Mouse (Mus musculus) forebrain, embryonic 16.5 days (tissue): ENCODE data around the gene Abcc5. TPM values are rescaled to one million over a fixed set of nuclear protein-coding genes. Genes with fewer than 3 reads are reported as not detected.

ENCODE experiments used
- ATAC-seq: fragments of 200-750 bp; cut with Nextera tagmentation; 2 replicates; pipeline ENCODE4 v1.8.0; 2017; ENCODE audit warnings: mild to moderate bottlenecking, moderate library complexity
- H3K27ac ChIP-seq: fragments of 300-500 bp; sonication (generic); 2 replicates; pipeline ENCODE4 v1.5.1; 2014; ENCODE audit warnings: low read length, control low read depth
- H3K27me3 ChIP-seq: fragments of 300-500 bp; sonication (generic); replicated peaks from 2 replicates; pipeline ENCODE4 v1.6.1; 2014; ENCODE audit warnings: low read length; ENCODE audit not compliant: control insufficient read depth, insufficient read depth
- H3K36me3 ChIP-seq: fragments of 300-500 bp; sonication (generic); 2 replicates; pipeline ENCODE4 v1.6.1; 2014; ENCODE audit not compliant: control insufficient read depth, insufficient read depth
- H3K4me1 ChIP-seq: fragments of 300-500 bp; sonication (generic); replicated peaks from 2 replicates; pipeline ENCODE4 v1.6.1; 2014; ENCODE audit warnings: low read length; ENCODE audit not compliant: control insufficient read depth, insufficient read depth
- H3K4me2 ChIP-seq: fragments of 300-500 bp; sonication (generic); 2 replicates; pipeline ENCODE4 v1.6.1; 2014; ENCODE audit warnings: mild to moderate bottlenecking, low read length, control low read depth
- H3K4me3 ChIP-seq: fragments of 300-500 bp; sonication (generic); replicated peaks from 2 replicates; pipeline ENCODE4 v1.5.1; 2014; ENCODE audit warnings: mild to moderate bottlenecking, low read length, control low read depth
- H3K9ac ChIP-seq: fragments of 300-500 bp; sonication (generic); replicated peaks from 2 replicates; pipeline ENCODE4 v1.6.1; 2014; ENCODE audit warnings: low read depth, low read length, control low read depth
- H3K9me3 ChIP-seq: fragments of 300-500 bp; sonication (generic); 2 replicates; pipeline ENCODE4 v1.6.1; 2016; ENCODE audit warnings: low read length; ENCODE audit not compliant: control insufficient read depth
- WGBS: fragments of 180-500 bp; shearing (Covaris S2); extraction: QIAGEN DNeasy Blood & Tissue Kit; methylation state at CpG from one replicate; pipeline ENCODE4 v1.1.7; 2014; 5-methylcytosine and 5-hydroxymethylcytosine counted together
- polyA plus RNA-seq: library from polyadenylated mRNA; unstranded; fragments of >200 nt; fragmentation: Nextera tagmentation; extraction: Ambion mirVana; gene quantifications from 2 replicates; pipeline ENCODE4 v1.2.1, GENCODE M21; 2015

Gene Abcc5
- polyA plus RNA-seq, 1 experiment from 2014 or later = 185 TPM

GRCm38 (mm10) chr16:20345464-20345863 is 80.7 kb downstream of the Abcc5 start:
- ATAC-seq = no peak
- H3K9ac ChIP-seq = no peak overlapping the region
- H3K36me3 ChIP-seq = peaks cover 25% of the 10 kb centered on the region
- H3K4me2 ChIP-seq = no peak overlapping the region
- 93% methylated on average over 1 of the region's 1 CpGs for WGBS
- H3K9me3 ChIP-seq = no peaks in the 10 kb centered on the region
- no peaks in the 10 kb centered on the region for H3K27me3 ChIP-seq
- no peaks in the 10 kb centered on the region for H3K4me1 ChIP-seq
- no peak overlapping the region for H3K27ac ChIP-seq
- no peak overlapping the region for H3K4me3 ChIP-seq

- Histone ChIP-seq H3K27ac (no peak overlapping the region), H3K4me2 (no peak overlapping the region), H3K9ac (no peak overlapping the region), H3K27me3 (no peaks in the 10 kb centered on the region), H3K9me3 (no peaks in the 10 kb centered on the region), H3K4me3 (no peak overlapping the region), H3K36me3 (peaks cover 41% of the 10 kb centered on the region), H3K4me1 (no peaks in the 10 kb centered on the region)
- no peak for ATAC-seq
- 97% methylated on average over 3 of the region's 3 CpGs for WGBS
Measured at GRCm38 (mm10) chr16:20338616-20339015, 87.6 kb downstream of the Abcc5 start.

GRCm38 (mm10) chr16:20334918-20335317 is 91.3 kb downstream of the Abcc5 start:
- Histone ChIP-seq H3K4me2 (no peak overlapping the region), H3K27ac (no peak overlapping the region), H3K27me3 (no peaks in the 10 kb centered on the region), H3K4me3 (no peak overlapping the region), H3K9ac (no peak overlapping the region), H3K36me3 (peaks cover 49% of the 10 kb centered on the region), H3K4me1 (no peaks in the 10 kb centered on the region), H3K9me3 (no peaks in the 10 kb centered on the region)
- WGBS = 94% methylated on average over 8 of the region's 8 CpGs
- no peak for ATAC-seq

GRCm38 (mm10) chr16:20328306-20328705 is 97.9 kb downstream of the Abcc5 start:
- H3K36me3 ChIP-seq = peaks cover 24% of the 10 kb centered on the region
- H3K27ac ChIP-seq = no peak overlapping the region
- no peak overlapping the region for H3K4me2 ChIP-seq
- H3K9ac ChIP-seq = no peak overlapping the region
- H3K9me3 ChIP-seq = no peaks in the 10 kb centered on the region
- H3K4me1 ChIP-seq = no peaks in the 10 kb centered on the region
- H3K4me3 ChIP-seq = no peak overlapping the region
- 91% methylated on average over 5 of the region's 5 CpGs for WGBS
- ATAC-seq = no peak
- no peaks in the 10 kb centered on the region for H3K27me3 ChIP-seq

- H3K4me2 ChIP-seq = no peak within 1 kb of the TSS
- no peak within 1 kb of the TSS for H3K4me3 ChIP-seq
- no peaks in the 10 kb centered on the region for H3K4me1 ChIP-seq
- no peaks in the 10 kb centered on the region for H3K27me3 ChIP-seq
- no peak within 1 kb of the TSS for H3K9ac ChIP-seq
- ATAC-seq = no peak
- peaks cover 10% of the 10 kb centered on the region for H3K36me3 ChIP-seq
- WGBS = 61% methylated on average over 5 of the region's 5 CpGs
- no peaks in the 10 kb centered on the region for H3K9me3 ChIP-seq
- no peak within 1 kb of the TSS for H3K27ac ChIP-seq
Measured at GRCm38 (mm10) chr16:20325286-20325685, 100.9 kb downstream of the Abcc5 start, which contains the start of gene Cyp2ab1. Gene Cyp2ab1, minus strand, starts transcription at chr16:20325404.

- H3K4me1 ChIP-seq = no peaks in the 10 kb centered on the region
- H3K9me3 ChIP-seq = no peaks in the 10 kb centered on the region
- H3K4me2 ChIP-seq = no peak overlapping the region
- H3K27me3 ChIP-seq = no peaks in the 10 kb centered on the region
- peaks cover 2% of the 10 kb centered on the region; the same call in 1 of the 2 replicates for H3K36me3 ChIP-seq
- H3K4me3 ChIP-seq = no peak overlapping the region
- H3K9ac ChIP-seq = no peak overlapping the region
- no peak overlapping the region for H3K27ac ChIP-seq
- ATAC-seq = no peak
- WGBS = 80% methylated on average over 5 of the region's 5 CpGs
Measured at GRCm38 (mm10) chr16:20323907-20324306, 102.3 kb downstream of the Abcc5 start.

- Histone ChIP-seq H3K27me3 (no peaks in the 10 kb centered on the region), H3K27ac (no peak overlapping the region), H3K4me1 (no peaks in the 10 kb centered on the region), H3K9me3 (no peaks in the 10 kb centered on the region), H3K36me3 (no peaks in the 10 kb centered on the region), H3K4me3 (no peak overlapping the region), H3K9ac (no peak overlapping the region), H3K4me2 (no peak overlapping the region)
- ATAC-seq = no peak
- 93% methylated on average over 4 of the region's 4 CpGs for WGBS
Measured at GRCm38 (mm10) chr16:20322274-20322673, 103.9 kb downstream of the Abcc5 start.

GRCm38 (mm10) chr16:20316770-20317169 is 109.4 kb downstream of the Abcc5 start:
- 94% methylated on average over 5 of the region's 6 CpGs for WGBS
- no peak for ATAC-seq
- Histone ChIP-seq H3K36me3 (no peaks in the 10 kb centered on the region), H3K4me3 (no peak overlapping the region), H3K27me3 (no peaks in the 10 kb centered on the region), H3K9ac (no peak overlapping the region), H3K4me2 (no peak overlapping the region), H3K27ac (no peak overlapping the region), H3K4me1 (no peaks in the 10 kb centered on the region), H3K9me3 (no peaks in the 10 kb centered on the region)

GRCm38 (mm10) chr16:20315266-20315665 is 110.9 kb downstream of the Abcc5 start:
- 84% methylated on average over 4 of the region's 4 CpGs for WGBS
- Histone ChIP-seq H3K9ac (no peak overlapping the region), H3K36me3 (no peaks in the 10 kb centered on the region), H3K9me3 (no peaks in the 10 kb centered on the region), H3K4me3 (no peak overlapping the region), H3K27ac (no peak overlapping the region), H3K4me1 (no peaks in the 10 kb centered on the region), H3K27me3 (no peaks in the 10 kb centered on the region), H3K4me2 (no peak overlapping the region)
- ATAC-seq = no peak

GRCm38 (mm10) chr16:20312272-20312671 is 113.9 kb downstream of the Abcc5 start:
- no peaks in the 10 kb centered on the region for H3K27me3 ChIP-seq
- H3K9me3 ChIP-seq = no peaks in the 10 kb centered on the region
- H3K27ac ChIP-seq = no peak overlapping the region
- ATAC-seq = no peak
- no peak overlapping the region for H3K9ac ChIP-seq
- H3K4me3 ChIP-seq = no peak overlapping the region
- H3K36me3 ChIP-seq = no peaks in the 10 kb centered on the region
- 73% methylated on average over 14 of the region's 14 CpGs for WGBS
- H3K4me1 ChIP-seq = no peaks in the 10 kb centered on the region
- no peak overlapping the region for H3K4me2 ChIP-seq
